Mouse (Mus musculus) erythroblast, adult 5-6 weeks (primary cell): Measurements from ENCODE around the gene Shisal2a. TPM values are rescaled to one million over a fixed set of nuclear protein-coding genes. Genes with fewer than 3 reads are reported as not detected.

Experiments used
- ATAC-seq: replicated peaks from 2 replicates; pipeline ENCODE4 v1.8.0; 2016; ENCODE audit warnings: moderate number of reproducible peaks, mild to moderate bottlenecking, moderate TSS enrichment, inconsistent platforms; ENCODE audit not compliant: poor library complexity, low FRiP score, severe bottlenecking
- total RNA-seq, 2 experiments: library from RNA; stranded (forward) in 1 of 2; stranded (reverse) in 1 of 2; fragments of 150-400 nt in 1 of 2; fragments of 200-764, 138-1000 nt in 1 of 2; gene quantifications; 2 replicates each; pipeline versions ENCODE4 v1.2.3 to v1.2.4; 2015 to 2017; ENCODE audit warnings: low replicate concordance in 2 of 2

Gene Shisal2a
- total RNA-seq (2015; ENCODE audit: low replicate concordance) (not detected in 2 replicates), total RNA-seq (2017; ENCODE audit: low replicate concordance) (not detected in 2 replicates)

GRCm38 (mm10) chr4:108383183-108383714, at the start of gene Shisal2a:
TSS of gene Shisal2a (minus strand) at chr4:108383349.
- ATAC-seq: no peak

- ATAC-seq: 0 out of 2 replicates have a peak, but pooled peaks have one; percentile 25
Measured at GRCm38 (mm10) chr4:108431561-108431936, 48.4 kb upstream of the Shisal2a start.

GRCm38 (mm10) chr4:108430656-108431560, 47.8 kb upstream of the Shisal2a start:
- no peak for ATAC-seq

GRCm38 (mm10) chr4:108428341-108428721, 45.2 kb upstream of the Shisal2a start:
- ATAC-seq: no peak

GRCm38 (mm10) chr4:108427719-108428340, 44.7 kb upstream of the Shisal2a start:
- ATAC-seq: no peak

- no peak for ATAC-seq
Measured at GRCm38 (mm10) chr4:108424587-108424986, 41.4 kb upstream of the Shisal2a start.

- ATAC-seq: no peak
Measured at GRCm38 (mm10) chr4:108407621-108408020, 24.5 kb upstream of the Shisal2a start.

- no peak for ATAC-seq
Measured at GRCm38 (mm10) chr4:108406861-108407401, 23.8 kb upstream of the Shisal2a start, which contains the start of gene Gpx7. TSS of gene Gpx7 (minus strand) at chr4:108406961.

- no peak for ATAC-seq
Measured at GRCm38 (mm10) chr4:108406138-108406860, 23.1 kb upstream of the Shisal2a start.

- no peak for ATAC-seq
Measured at GRCm38 (mm10) chr4:108405766-108406137, 22.6 kb upstream of the Shisal2a start.

- ATAC-seq: no peak
Measured at GRCm38 (mm10) chr4:108403861-108404635, 20.9 kb upstream of the Shisal2a start.

GRCm38 (mm10) chr4:108400395-108400794, 17.2 kb upstream of the Shisal2a start:
- no peak for ATAC-seq

GRCm38 (mm10) chr4:108394236-108394635, 11.1 kb upstream of the Shisal2a start:
- ATAC-seq: no peak

GRCm38 (mm10) chr4:108392558-108392957, 9.4 kb upstream of the Shisal2a start:
- ATAC-seq: no peak

- ATAC-seq: no peak
Measured at GRCm38 (mm10) chr4:108391124-108391523, 8.0 kb upstream of the Shisal2a start.

GRCm38 (mm10) chr4:108388741-108389140, 5.6 kb upstream of the Shisal2a start:
- no peak for ATAC-seq

- no peak for ATAC-seq
Measured at GRCm38 (mm10) chr4:108387681-108388253, 4.6 kb upstream of the Shisal2a start.

GRCm38 (mm10) chr4:108387106-108387505, 4.0 kb upstream of the Shisal2a start:
- no peak for ATAC-seq

GRCm38 (mm10) chr4:108386087-108386486, 2.9 kb upstream of the Shisal2a start:
- no peak for ATAC-seq
